Mouse (Mus musculus) lung, embryonic 16.5 days (tissue): ENCODE data around the gene Hspbap1. TPM values are rescaled to one million over a fixed set of nuclear protein-coding genes. Genes with fewer than 3 reads are reported as not detected.

ENCODE experiments used
- ATAC-seq: fragments of 200-750 bp; cut with Nextera tagmentation; 2 replicates; pipeline ENCODE4 v1.8.0; 2017; ENCODE audit warnings: low read depth, mild to moderate bottlenecking, moderate library complexity
- H3K27ac ChIP-seq: fragments of 300-500 bp; sonication (generic); 2 replicates; pipeline ENCODE4 v1.5.1; 2014; ENCODE audit warnings: mild to moderate bottlenecking, control low read depth, low read length
- H3K27me3 ChIP-seq: fragments of 300-500 bp; sonication (generic); 2 replicates; pipeline ENCODE4 v1.6.1; 2014; ENCODE audit warnings: low read depth, low read length, mixed read lengths; ENCODE audit not compliant: control insufficient read depth, insufficient read depth
- H3K36me3 ChIP-seq: fragments of 300-500 bp; sonication (generic); 2 replicates; pipeline ENCODE4 v1.6.1; 2014; ENCODE audit warnings: low read length; ENCODE audit not compliant: control insufficient read depth, insufficient read depth
- H3K4me1 ChIP-seq: fragments of 300-500 bp; sonication (generic); replicated peaks from 2 replicates; pipeline ENCODE4 v1.6.1; 2014; ENCODE audit warnings: low read length, mixed read lengths; ENCODE audit not compliant: control insufficient read depth, insufficient read depth
- H3K4me2 ChIP-seq: fragments of 300-500 bp; sonication (generic); 2 replicates; pipeline ENCODE4 v1.6.1; 2014; ENCODE audit warnings: low read depth, low read length, control low read depth
- H3K4me3 ChIP-seq: fragments of 300-500 bp; sonication (generic); 2 replicates; pipeline ENCODE4 v1.5.1; 2014; ENCODE audit warnings: mild to moderate bottlenecking, low read length, control low read depth
- H3K9ac ChIP-seq: fragments of 300-500 bp; sonication (generic); 2 replicates; pipeline ENCODE4 v1.6.1; 2014; ENCODE audit warnings: low read length, control low read depth
- H3K9me3 ChIP-seq: fragments of 300-500 bp; sonication (generic); 2 replicates; pipeline ENCODE4 v1.6.1; 2016; ENCODE audit warnings: low read length; ENCODE audit not compliant: control insufficient read depth
- WGBS: fragments of 180-500 bp; shearing (Covaris S2); extraction: QIAGEN DNeasy Blood & Tissue Kit; methylation state at CpG from one replicate; pipeline ENCODE4 v1.1.7; 2014; 5-methylcytosine and 5-hydroxymethylcytosine counted together
- polyA plus RNA-seq: library from polyadenylated mRNA; unstranded; fragments of >200 nt; fragmentation: Nextera tagmentation; extraction: Ambion mirVana; gene quantifications from 2 replicates; pipeline ENCODE4 v1.2.1, GENCODE M21; 2015

The Hspbap1 gene
- polyA plus RNA-seq, 1 experiment from 2014 or later: 13.3 TPM

DNA sequence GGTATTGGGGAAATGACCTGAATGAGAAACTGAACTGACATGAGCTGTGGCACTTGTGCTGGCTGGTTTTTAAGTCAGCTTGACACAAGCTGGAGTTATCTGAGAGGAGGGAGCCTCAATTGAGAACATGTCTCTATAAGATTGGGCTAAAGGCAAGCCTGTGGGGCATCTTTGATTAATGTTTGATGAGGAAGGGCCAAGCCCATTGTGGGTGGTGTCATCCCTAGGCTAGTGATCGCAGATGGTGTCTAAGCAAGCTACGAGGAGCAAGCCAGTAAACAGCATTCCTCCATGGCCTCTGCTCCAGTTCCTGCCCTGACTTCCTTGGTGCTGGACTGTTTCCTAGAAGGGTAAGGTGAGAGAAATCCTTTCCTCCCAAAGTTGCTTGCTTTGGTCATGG lies 38.7 kb downstream of the Hspbap1 start:
- Histone ChIP-seq H3K9ac (no peak overlapping the region), H3K27me3 (no peaks in the 10 kb centered on the region), H3K4me3 (no peak overlapping the region), H3K27ac (no peak overlapping the region), H3K4me2 (no peak overlapping the region), H3K9me3 (no peaks in the 10 kb centered on the region), H3K4me1 (no peaks in the 10 kb centered on the region), H3K36me3 (no peaks in the 10 kb centered on the region)
- ATAC-seq: no peak
- 97% methylated on average over 2 of the region's 2 CpGs for WGBS

DNA sequence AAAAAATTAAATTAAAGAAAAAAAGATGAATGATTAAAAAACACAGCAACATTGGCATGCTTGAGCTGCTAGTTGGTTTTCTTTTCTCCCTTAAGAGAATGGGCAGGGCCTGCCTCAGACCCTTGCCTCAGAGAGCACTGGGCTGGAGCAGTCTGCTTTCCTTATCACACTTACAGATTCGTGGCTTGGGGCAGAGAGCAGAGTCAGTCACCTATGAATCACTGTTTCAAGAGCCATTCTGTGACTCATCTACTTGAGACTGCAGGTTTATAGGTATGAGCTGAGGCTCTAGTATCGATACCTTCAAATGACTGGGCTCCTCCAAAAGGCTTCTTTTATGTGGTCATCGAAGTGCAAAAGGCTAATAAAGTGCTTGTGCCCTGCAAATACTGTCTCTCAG lies 42.9 kb downstream of the Hspbap1 start:
- no peaks in the 10 kb centered on the region for H3K4me1 ChIP-seq
- no peak overlapping the region for H3K4me2 ChIP-seq
- H3K27ac ChIP-seq: no peak overlapping the region
- no peaks in the 10 kb centered on the region for H3K9me3 ChIP-seq
- WGBS: 49% methylated on average over 3 of the region's 3 CpGs
- ATAC-seq: no peak
- no peak overlapping the region for H3K9ac ChIP-seq
- no peaks in the 10 kb centered on the region for H3K36me3 ChIP-seq
- no peaks in the 10 kb centered on the region for H3K27me3 ChIP-seq
- no peak overlapping the region for H3K4me3 ChIP-seq

DNA sequence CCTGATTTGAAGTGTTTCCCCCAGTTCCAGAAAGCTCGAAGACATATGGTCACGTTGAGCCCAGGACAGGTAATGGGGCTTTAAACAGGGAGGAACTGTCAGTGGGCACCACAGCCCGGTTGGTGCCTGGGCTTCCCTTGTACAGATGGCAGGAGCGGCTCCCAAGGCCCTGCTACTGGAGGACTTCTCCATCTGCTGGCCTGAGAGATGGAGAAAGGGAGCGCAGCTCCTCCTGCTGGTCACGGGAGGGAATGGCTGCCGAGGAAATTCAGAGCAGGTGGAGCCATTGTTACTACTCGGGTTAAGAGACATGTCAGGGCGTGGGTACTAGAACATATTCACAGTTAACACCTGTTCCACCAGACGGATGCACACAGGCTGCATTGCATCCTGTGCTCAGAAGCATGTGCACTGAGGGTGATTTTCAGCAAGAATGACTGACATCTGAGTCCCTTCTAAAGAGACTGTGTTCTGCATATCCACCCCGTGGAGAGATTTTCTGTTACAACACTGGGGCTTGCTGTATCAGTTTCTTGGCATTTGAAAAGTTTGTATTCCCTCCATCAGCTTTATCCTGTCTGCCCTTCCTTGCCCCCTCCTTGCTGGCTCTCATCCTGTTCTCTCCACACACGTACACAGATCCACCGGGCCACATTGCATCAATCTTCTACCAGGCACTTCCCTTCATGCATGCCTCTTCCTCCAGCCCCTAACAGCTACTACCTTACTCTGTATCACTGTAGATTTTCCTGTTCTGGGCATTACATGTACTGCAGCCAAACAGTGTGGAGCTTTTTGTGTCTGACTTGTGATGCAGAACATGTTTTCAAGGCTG lies 47.3 kb downstream of the Hspbap1 start:
- H3K27ac ChIP-seq: no peak overlapping the region

DNA sequence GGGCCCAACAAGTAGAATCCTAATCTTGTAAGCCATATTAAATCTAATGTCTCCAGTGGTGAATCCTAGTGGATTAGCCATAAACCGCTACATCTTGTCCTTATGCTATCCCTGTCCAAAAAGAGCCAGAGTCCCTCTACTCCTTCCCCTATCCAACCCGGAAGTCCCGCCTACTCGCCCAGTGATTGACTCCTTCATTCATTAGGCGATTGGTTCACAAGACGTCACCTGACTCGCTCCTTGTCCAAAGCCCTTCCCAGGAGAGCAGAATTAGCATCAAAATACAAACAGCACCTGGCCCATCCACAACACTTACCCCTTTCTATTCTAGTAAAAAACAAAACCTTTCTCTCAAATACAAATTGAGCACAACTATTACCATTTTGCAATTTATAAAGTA lies 59.8 kb downstream of the Hspbap1 start:
- no peak overlapping the region for H3K27ac ChIP-seq
- peaks cover 2% of the 10 kb centered on the region; the same call in 1 of the 2 replicates for H3K36me3 ChIP-seq
- no peaks in the 10 kb centered on the region for H3K4me1 ChIP-seq
- H3K4me2 ChIP-seq: no peak overlapping the region
- no peaks in the 10 kb centered on the region for H3K9me3 ChIP-seq
- ATAC-seq: no peak
- 39% methylated on average over 7 of the region's 7 CpGs for WGBS
- no peaks in the 10 kb centered on the region for H3K27me3 ChIP-seq
- no peak overlapping the region for H3K9ac ChIP-seq
- no peak overlapping the region for H3K4me3 ChIP-seq

More for the DNA sequence above, 47.3 kb downstream of the Hspbap1 start:
- no peak overlapping the region for H3K4me2 ChIP-seq
- peak; percentile 57; the same call in 1 of the 2 replicates for ATAC-seq
- 31% methylated on average over 13 of the region's 13 CpGs for WGBS
- no peaks in the 10 kb centered on the region for H3K9me3 ChIP-seq
- no peak overlapping the region for H3K9ac ChIP-seq
- no peaks in the 10 kb centered on the region for H3K36me3 ChIP-seq
- H3K27me3 ChIP-seq: no peaks in the 10 kb centered on the region
- no peak overlapping the region for H3K4me3 ChIP-seq
- no peaks in the 10 kb centered on the region for H3K4me1 ChIP-seq

DNA sequence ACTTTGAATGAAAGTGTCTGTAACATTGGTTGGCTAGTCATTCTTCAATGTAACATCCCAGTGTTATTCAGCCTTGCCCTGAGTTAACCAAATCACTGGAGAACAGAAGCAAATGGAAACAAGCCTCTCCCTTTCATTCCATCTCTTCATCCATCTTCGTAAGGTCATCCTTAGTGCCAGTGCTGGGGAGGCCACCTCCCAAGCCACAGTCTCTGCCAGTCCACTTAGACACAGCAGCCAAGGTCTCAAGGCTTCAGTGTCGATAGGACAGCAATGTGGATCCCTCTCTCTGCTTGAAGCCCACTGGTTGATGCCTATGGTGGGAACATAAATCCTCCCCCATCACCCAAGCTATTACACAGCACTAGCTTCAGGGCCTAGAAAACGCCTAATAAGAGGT lies 62.8 kb downstream of the Hspbap1 start:
- 81% methylated on average over 3 of the region's 3 CpGs for WGBS
- no peak for ATAC-seq

DNA sequence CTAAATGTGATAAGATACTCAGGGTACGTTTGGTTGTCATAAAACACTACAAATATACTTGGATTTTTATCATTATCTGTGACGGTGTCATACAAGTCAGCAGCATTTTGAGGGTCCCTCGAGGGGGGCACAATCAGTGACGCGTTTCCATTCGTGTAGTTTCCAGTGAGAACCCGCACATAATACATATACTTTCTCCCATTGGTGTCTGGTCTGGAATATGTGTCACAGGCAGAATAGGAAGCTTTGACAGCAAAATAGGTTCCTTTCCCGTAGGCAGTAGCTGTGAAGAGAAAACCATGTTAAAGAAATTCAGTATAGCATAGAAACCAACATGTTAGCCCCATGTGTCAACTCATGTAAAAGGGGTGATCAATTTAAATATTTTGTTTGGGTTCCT lies 64.5 kb downstream of the Hspbap1 start:
- Histone ChIP-seq H3K9me3 (no peaks in the 10 kb centered on the region), H3K27me3 (no peaks in the 10 kb centered on the region), H3K4me3 (no peak overlapping the region), H3K9ac (no peak overlapping the region), H3K27ac (no peak overlapping the region), H3K4me2 (no peak overlapping the region), H3K4me1 (no peaks in the 10 kb centered on the region), H3K36me3 (no peaks in the 10 kb centered on the region)
- no peak for ATAC-seq
- WGBS: 80% methylated on average over 8 of the region's 8 CpGs

More for the DNA sequence above, 62.8 kb downstream of the Hspbap1 start:
- Histone ChIP-seq H3K9ac (no peak overlapping the region), H3K4me1 (no peaks in the 10 kb centered on the region), H3K27me3 (no peaks in the 10 kb centered on the region), H3K27ac (no peak overlapping the region), H3K36me3 (no peaks in the 10 kb centered on the region), H3K9me3 (no peaks in the 10 kb centered on the region), H3K4me2 (no peak overlapping the region), H3K4me3 (no peak overlapping the region)

DNA sequence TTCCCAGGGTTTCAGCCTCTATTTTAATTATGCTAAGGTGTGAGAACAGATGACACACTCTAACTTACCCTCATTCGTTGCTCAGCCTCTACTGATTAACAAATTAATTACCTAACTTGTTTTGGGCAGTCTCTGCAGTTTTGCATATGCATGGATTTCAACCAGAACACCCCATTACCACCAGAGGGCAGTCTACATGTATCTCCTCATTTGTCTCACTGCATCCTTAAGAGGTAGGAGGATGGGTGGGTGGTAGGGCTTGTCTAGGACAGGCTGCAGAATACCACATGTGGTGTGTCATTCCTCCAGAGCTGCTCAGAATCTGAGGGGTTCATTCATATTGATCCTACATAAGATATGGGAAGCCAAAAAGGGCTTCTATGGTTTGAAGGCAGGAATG lies 69.5 kb downstream of the Hspbap1 start:
- ATAC-seq: no peak
- no peak overlapping the region for H3K4me2 ChIP-seq
- WGBS: 6% methylated on average over 1 of the region's 1 CpGs

DNA sequence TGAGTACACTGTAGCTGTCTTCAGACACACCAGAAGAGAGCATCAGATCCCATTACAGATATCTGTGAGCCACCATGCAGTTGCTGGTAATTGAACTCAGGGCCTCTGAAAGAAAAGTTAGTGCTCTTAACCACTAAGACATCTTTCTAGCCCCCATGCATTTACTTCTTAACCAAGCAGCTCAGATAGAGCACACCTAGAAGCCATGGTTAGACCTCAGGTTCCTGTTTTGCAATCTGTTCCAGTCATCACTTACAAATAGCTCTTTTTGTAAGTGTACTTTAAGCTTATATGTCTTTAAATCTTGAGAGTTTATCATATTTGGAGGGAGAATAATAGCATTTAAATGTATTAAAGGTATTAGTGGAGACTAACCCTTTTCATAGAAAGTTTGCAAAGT lies 77.0 kb downstream of the Hspbap1 start:
- no peak for ATAC-seq
- H3K9ac ChIP-seq: no peak overlapping the region
- H3K9me3 ChIP-seq: no peaks in the 10 kb centered on the region
- no peaks in the 10 kb centered on the region for H3K27me3 ChIP-seq
- H3K4me1 ChIP-seq: no peaks in the 10 kb centered on the region
- no peak overlapping the region for H3K4me2 ChIP-seq
- H3K27ac ChIP-seq: no peak overlapping the region
- no peak overlapping the region for H3K4me3 ChIP-seq
- no peaks in the 10 kb centered on the region for H3K36me3 ChIP-seq

More for the DNA sequence above, 69.5 kb downstream of the Hspbap1 start:
- Histone ChIP-seq H3K9me3 (no peaks in the 10 kb centered on the region), H3K4me3 (no peak overlapping the region), H3K27me3 (no peaks in the 10 kb centered on the region), H3K36me3 (no peaks in the 10 kb centered on the region), H3K4me1 (no peaks in the 10 kb centered on the region), H3K9ac (no peak overlapping the region), H3K27ac (no peak overlapping the region)

DNA sequence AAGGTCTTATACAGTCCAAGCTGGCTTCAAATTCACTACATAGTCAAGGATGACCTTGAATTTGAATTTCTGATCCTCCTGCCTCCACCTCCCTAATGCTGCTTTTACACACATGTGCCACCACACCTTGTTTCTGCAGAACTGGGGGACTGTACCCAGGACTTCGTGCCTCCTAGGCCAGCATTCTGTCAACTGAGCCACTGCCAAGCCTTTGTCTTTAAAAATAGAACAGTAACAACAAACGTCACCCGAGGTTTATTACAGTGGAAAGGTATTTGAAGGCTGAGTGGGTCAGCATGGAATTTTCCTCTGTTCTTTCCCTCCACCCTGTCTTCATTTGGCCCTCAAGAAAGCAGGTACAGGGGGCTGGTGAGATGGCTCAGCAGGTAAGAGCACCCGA lies 85.7 kb downstream of the Hspbap1 start:
- Histone ChIP-seq H3K4me3 (no peak overlapping the region), H3K4me1 (no peaks in the 10 kb centered on the region), H3K4me2 (no peak overlapping the region), H3K27me3 (no peaks in the 10 kb centered on the region), H3K36me3 (no peaks in the 10 kb centered on the region), H3K9ac (no peak overlapping the region), H3K9me3 (no peaks in the 10 kb centered on the region), H3K27ac (no peak overlapping the region)
- 73% methylated on average over 4 of the region's 4 CpGs for WGBS
- no peak for ATAC-seq
